Mouse (Mus musculus): Measurements from ENCODE around the gene Atp8a2. TPM values are rescaled to one million over a fixed set of nuclear protein-coding genes. Genes with fewer than 3 reads are reported as not detected.

Atp8a2 gene
- polyA plus RNA-seq, 1 experiment from 2014 or later: 4.2 TPM

- no peak for ATAC-seq (replicated peaks; ENCODE audit: insufficient number of reproducible peaks, low FRiP score, low TSS enrichment, low read depth)
Observed at GRCm38 (mm10) chr14:60143234-60143633, 53.7 kb downstream of the Atp8a2 start.

DNA sequence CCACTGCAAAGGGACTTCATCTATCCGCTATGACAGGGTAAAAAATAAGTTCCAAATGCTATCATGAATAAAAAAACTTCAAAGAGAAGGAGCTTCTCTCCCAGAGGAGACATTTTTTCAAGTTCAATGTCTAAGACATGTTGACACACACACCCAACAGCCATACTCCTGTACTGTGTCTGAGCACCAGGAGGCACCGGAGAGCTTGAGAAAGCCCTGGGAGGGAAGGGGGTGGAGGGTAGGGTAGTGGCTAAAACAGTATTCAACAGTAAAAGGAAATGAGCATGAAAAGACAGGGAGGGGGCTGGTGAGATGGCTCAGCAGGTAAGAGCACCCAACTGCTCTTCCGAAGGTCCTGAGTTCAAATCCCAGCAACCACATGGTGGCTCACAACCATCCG is 58.6 kb downstream of the Atp8a2 start:
- Histone ChIP-seq H3K4me2 (ENCODE audit: low read depth, low read length) (no peak overlapping the region), H3K4me3 (ENCODE audit: low read depth, low read length) (no peak overlapping the region), H3K27ac (replicated peaks; ENCODE audit: low read depth, low read length) (no peak overlapping the region), H3K36me3 (replicated peaks; ENCODE audit: control insufficient read depth, insufficient read depth, low read depth, low read length) (no peaks in the 10 kb centered on the region), H3K4me1 (ENCODE audit: control insufficient read depth, insufficient read depth, low read length) (no peaks in the 10 kb centered on the region), H3K9ac (replicated peaks; ENCODE audit: low read length) (no peak overlapping the region), H3K27me3 (ENCODE audit: control insufficient read depth, insufficient read depth, low read length) (no peaks in the 10 kb centered on the region), H3K9me3 (replicated peaks; ENCODE audit: control insufficient read depth, low read length) (no peaks in the 10 kb centered on the region)
- 92% methylated on average over 3 of the region's 4 CpGs for WGBS
- ATAC-seq (replicated peaks; ENCODE audit: insufficient number of reproducible peaks, low FRiP score, low TSS enrichment, low read depth) (no peak), DNase-seq (ENCODE audit: low spot score) (no peak)

More at GRCm38 (mm10) chr14:60143234-60143633, 53.7 kb downstream of the Atp8a2 start:
- no peak overlapping the region for H3K4me3 ChIP-seq (ENCODE audit: low read depth, low read length)
- no peak overlapping the region for H3K4me2 ChIP-seq (ENCODE audit: low read depth, low read length)
- H3K9ac ChIP-seq (replicated peaks; ENCODE audit: low read length): no peak overlapping the region
- DNase-seq (ENCODE audit: low spot score): no peak
- WGBS: 86% methylated on average over 10 of the region's 10 CpGs
- no peaks in the 10 kb centered on the region for H3K27me3 ChIP-seq (ENCODE audit: control insufficient read depth, insufficient read depth, low read length)
- H3K27ac ChIP-seq (replicated peaks; ENCODE audit: low read depth, low read length): no peak overlapping the region
- H3K9me3 ChIP-seq (replicated peaks; ENCODE audit: control insufficient read depth, low read length): no peaks in the 10 kb centered on the region
- no peaks in the 10 kb centered on the region for H3K4me1 ChIP-seq (ENCODE audit: control insufficient read depth, insufficient read depth, low read length)
- H3K36me3 ChIP-seq (replicated peaks; ENCODE audit: control insufficient read depth, insufficient read depth, low read depth, low read length): no peaks in the 10 kb centered on the region

DNA sequence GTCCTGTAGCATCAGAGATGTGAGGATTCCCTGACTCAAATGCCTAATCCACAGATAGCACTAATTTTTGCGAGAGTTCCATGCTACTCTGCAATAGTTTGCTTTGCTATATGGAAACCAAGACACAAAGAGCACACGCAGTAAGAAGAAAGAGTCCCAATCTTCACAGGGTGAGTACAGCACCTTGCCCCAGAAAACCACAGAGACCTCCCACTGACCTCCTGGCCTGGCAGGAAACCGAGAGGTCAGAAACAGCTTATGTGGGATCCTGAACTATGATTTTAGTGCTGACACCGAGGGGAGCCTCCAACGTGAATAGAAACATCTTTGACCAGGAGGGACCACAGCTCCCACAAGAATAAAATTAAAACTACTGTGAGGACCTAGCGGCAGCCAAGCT is 59.2 kb downstream of the Atp8a2 start:
- WGBS: 65% methylated on average over 6 of the region's 6 CpGs
- ATAC-seq (replicated peaks; ENCODE audit: insufficient number of reproducible peaks, low FRiP score, low TSS enrichment, low read depth): no peak
- Histone ChIP-seq H3K27me3 (ENCODE audit: control insufficient read depth, insufficient read depth, low read length) (no peaks in the 10 kb centered on the region), H3K36me3 (replicated peaks; ENCODE audit: control insufficient read depth, insufficient read depth, low read depth, low read length) (no peaks in the 10 kb centered on the region), H3K4me2 (ENCODE audit: low read depth, low read length) (no peak overlapping the region), H3K9ac (replicated peaks; ENCODE audit: low read length) (no peak overlapping the region), H3K27ac (replicated peaks; ENCODE audit: low read depth, low read length) (no peak overlapping the region), H3K9me3 (replicated peaks; ENCODE audit: control insufficient read depth, low read length) (no peaks in the 10 kb centered on the region), H3K4me1 (ENCODE audit: control insufficient read depth, insufficient read depth, low read length) (no peaks in the 10 kb centered on the region), H3K4me3 (ENCODE audit: low read depth, low read length) (no peak overlapping the region)
- DNase-seq (ENCODE audit: low spot score): no peak

DNA sequence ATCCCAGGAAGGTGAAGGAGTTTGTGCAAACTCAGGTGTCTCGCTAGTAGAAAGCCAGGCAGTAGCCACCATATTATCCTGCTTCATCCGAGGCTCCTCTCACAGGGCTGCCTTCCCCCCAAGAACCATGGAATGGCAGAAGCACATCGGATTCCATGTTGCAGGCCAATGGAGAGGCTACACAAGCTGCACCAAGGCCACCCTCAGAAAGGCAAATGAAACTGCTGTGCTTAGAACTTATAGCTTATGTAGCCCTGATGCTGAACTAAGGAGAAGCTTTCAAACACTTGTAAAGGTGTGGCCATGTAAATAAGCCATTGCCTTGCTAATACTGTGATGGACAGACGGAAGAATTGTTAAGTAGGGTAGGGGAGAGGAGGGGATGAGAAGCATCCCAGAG is 61.2 kb downstream of the Atp8a2 start:
- Histone ChIP-seq H3K4me2 (ENCODE audit: low read depth, low read length) (no peak overlapping the region), H3K4me3 (ENCODE audit: low read depth, low read length) (no peak overlapping the region), H3K4me1 (ENCODE audit: control insufficient read depth, insufficient read depth, low read length) (no peaks in the 10 kb centered on the region), H3K27ac (replicated peaks; ENCODE audit: low read depth, low read length) (no peak overlapping the region), H3K27me3 (ENCODE audit: control insufficient read depth, insufficient read depth, low read length) (no peaks in the 10 kb centered on the region), H3K36me3 (replicated peaks; ENCODE audit: control insufficient read depth, insufficient read depth, low read depth, low read length) (no peaks in the 10 kb centered on the region), H3K9ac (replicated peaks; ENCODE audit: low read length) (no peak overlapping the region), H3K9me3 (replicated peaks; ENCODE audit: control insufficient read depth, low read length) (no peaks in the 10 kb centered on the region)
- DNase-seq (ENCODE audit: low spot score): no peak
- WGBS: 85% methylated on average over 4 of the region's 4 CpGs
- no peak for ATAC-seq (replicated peaks; ENCODE audit: insufficient number of reproducible peaks, low FRiP score, low TSS enrichment, low read depth)

DNA sequence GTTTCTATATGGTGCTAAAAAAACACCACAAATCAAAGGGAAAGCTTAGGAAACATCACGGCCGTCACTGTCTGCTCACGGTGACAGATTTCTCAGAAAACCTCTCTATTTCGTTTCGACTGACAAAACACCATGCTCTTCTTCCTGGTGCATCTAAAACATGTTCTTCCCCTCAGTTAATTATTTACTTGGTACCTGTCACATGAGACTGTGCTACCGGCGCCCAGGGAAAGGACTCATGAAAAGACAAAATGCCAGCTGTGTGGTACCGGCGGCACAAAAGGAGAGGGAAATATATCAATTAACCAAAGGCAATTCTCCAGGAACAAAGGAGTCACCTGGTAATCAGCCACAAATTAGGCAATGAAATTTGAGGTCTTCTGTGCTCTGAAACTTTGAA is 62.3 kb downstream of the Atp8a2 start:
- no peak for DNase-seq (ENCODE audit: low spot score)
- no peaks in the 10 kb centered on the region for H3K27me3 ChIP-seq (ENCODE audit: control insufficient read depth, insufficient read depth, low read length)

DNA sequence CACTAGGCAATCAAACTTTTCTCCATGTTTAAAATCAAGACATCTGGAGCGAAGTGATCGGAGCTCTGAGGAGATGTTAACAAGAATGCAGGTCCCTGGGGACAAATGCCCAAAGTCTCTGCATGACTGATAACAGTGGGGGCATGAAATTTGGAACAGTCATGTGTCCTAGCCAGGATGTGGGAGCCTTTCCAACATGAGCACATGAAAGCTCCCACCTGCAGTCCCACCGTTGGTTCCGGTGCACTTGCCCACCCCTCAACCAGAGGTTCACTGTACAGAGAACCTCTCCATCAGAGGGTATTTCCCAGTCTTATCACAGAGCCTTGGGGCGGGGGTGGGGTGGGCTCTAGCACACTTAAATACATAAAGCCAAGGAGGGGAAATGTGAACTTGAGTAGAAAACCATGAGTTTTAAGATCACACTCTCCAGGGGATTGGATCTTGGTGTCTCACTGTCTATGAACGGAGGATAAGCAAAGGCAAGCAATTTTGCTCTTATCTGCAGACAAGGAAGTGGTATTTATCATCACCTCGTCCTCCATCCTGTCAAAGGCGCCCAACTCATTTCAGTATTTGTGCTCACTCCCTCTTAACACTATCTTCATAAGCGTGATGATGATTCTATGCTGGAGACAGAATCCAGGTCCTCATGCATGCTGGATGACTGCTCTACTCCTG is 65.6 kb downstream of the Atp8a2 start:
- Histone ChIP-seq H3K9me3 (replicated peaks; ENCODE audit: control insufficient read depth, low read length) (no peaks in the 10 kb centered on the region), H3K36me3 (replicated peaks; ENCODE audit: control insufficient read depth, insufficient read depth, low read depth, low read length) (no peaks in the 10 kb centered on the region), H3K9ac (replicated peaks; ENCODE audit: low read length) (no peak overlapping the region), H3K27ac (replicated peaks; ENCODE audit: low read depth, low read length) (no peak overlapping the region), H3K4me1 (ENCODE audit: control insufficient read depth, insufficient read depth, low read length) (no peaks in the 10 kb centered on the region), H3K4me2 (ENCODE audit: low read depth, low read length) (no peak overlapping the region), H3K27me3 (ENCODE audit: control insufficient read depth, insufficient read depth, low read length) (no peaks in the 10 kb centered on the region), H3K4me3 (ENCODE audit: low read depth, low read length) (no peak overlapping the region)
- DNase-seq (ENCODE audit: low spot score) (no peak), ATAC-seq (replicated peaks; ENCODE audit: insufficient number of reproducible peaks, low FRiP score, low TSS enrichment, low read depth) (no peak)
- WGBS: 85% methylated on average over 9 of the region's 9 CpGs

More for the DNA sequence above, 62.3 kb downstream of the Atp8a2 start:
- Histone ChIP-seq H3K9me3 (replicated peaks; ENCODE audit: control insufficient read depth, low read length) (no peaks in the 10 kb centered on the region), H3K4me2 (ENCODE audit: low read depth, low read length) (no peak overlapping the region), H3K4me3 (ENCODE audit: low read depth, low read length) (no peak overlapping the region), H3K9ac (replicated peaks; ENCODE audit: low read length) (no peak overlapping the region), H3K27ac (replicated peaks; ENCODE audit: low read depth, low read length) (no peak overlapping the region), H3K36me3 (replicated peaks; ENCODE audit: control insufficient read depth, insufficient read depth, low read depth, low read length) (no peaks in the 10 kb centered on the region), H3K4me1 (ENCODE audit: control insufficient read depth, insufficient read depth, low read length) (no peaks in the 10 kb centered on the region)
- no peak for ATAC-seq (replicated peaks; ENCODE audit: insufficient number of reproducible peaks, low FRiP score, low TSS enrichment, low read depth)
- 85% methylated on average over 9 of the region's 9 CpGs for WGBS

GRCm38 (mm10) chr14:60129564-60129963 is 67.4 kb downstream of the Atp8a2 start:
- WGBS: 83% methylated on average over 5 of the region's 5 CpGs
- Histone ChIP-seq H3K27me3 (ENCODE audit: control insufficient read depth, insufficient read depth, low read length) (no peaks in the 10 kb centered on the region), H3K4me3 (ENCODE audit: low read depth, low read length) (no peak overlapping the region), H3K4me2 (ENCODE audit: low read depth, low read length) (no peak overlapping the region), H3K9ac (replicated peaks; ENCODE audit: low read length) (no peak overlapping the region), H3K27ac (replicated peaks; ENCODE audit: low read depth, low read length) (no peak overlapping the region), H3K4me1 (ENCODE audit: control insufficient read depth, insufficient read depth, low read length) (no peaks in the 10 kb centered on the region), H3K9me3 (replicated peaks; ENCODE audit: control insufficient read depth, low read length) (no peaks in the 10 kb centered on the region), H3K36me3 (replicated peaks; ENCODE audit: control insufficient read depth, insufficient read depth, low read depth, low read length) (no peaks in the 10 kb centered on the region)
- DNase-seq (ENCODE audit: low spot score) (no peak), ATAC-seq (replicated peaks; ENCODE audit: insufficient number of reproducible peaks, low FRiP score, low TSS enrichment, low read depth) (no peak)

DNA sequence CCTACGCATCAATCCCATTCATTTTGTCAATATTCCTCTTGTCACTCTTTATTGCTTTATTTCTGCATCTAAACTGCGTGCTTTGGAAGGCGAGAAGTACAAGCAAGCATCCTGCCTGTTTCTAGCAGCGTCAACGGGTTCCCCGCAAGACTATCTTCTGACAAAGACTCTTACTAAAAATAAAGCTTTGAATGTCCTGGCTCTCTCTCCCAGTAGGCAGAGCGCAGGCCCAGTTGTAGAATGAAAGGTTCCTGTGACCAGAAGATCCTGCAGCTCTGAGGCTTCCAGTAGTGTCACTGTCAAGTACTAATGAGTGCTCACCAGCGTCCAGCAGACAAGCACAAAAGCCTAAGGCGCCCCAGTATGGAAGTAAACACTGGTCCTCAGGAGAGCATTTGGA is 71.8 kb downstream of the Atp8a2 start:
- 80% methylated on average over 9 of the region's 9 CpGs for WGBS
- H3K36me3 ChIP-seq (replicated peaks; ENCODE audit: control insufficient read depth, insufficient read depth, low read depth, low read length): no peaks in the 10 kb centered on the region

More for the DNA sequence above, 71.8 kb downstream of the Atp8a2 start:
- Histone ChIP-seq H3K4me3 (ENCODE audit: low read depth, low read length) (no peak overlapping the region), H3K4me1 (ENCODE audit: control insufficient read depth, insufficient read depth, low read length) (no peaks in the 10 kb centered on the region), H3K4me2 (ENCODE audit: low read depth, low read length) (no peak overlapping the region), H3K9ac (replicated peaks; ENCODE audit: low read length) (no peak overlapping the region), H3K27ac (replicated peaks; ENCODE audit: low read depth, low read length) (no peak overlapping the region), H3K27me3 (ENCODE audit: control insufficient read depth, insufficient read depth, low read length) (no peaks in the 10 kb centered on the region), H3K9me3 (replicated peaks; ENCODE audit: control insufficient read depth, low read length) (no peaks in the 10 kb centered on the region)
- DNase-seq (ENCODE audit: low spot score) (no peak), ATAC-seq (replicated peaks; ENCODE audit: insufficient number of reproducible peaks, low FRiP score, low TSS enrichment, low read depth) (no peak)
